Mouse (Mus musculus): ENCODE results near the gene Rnf43.

Rnf43 gene

GRCm38 (mm10) chr11:87737175-87737740, 74.7 kb downstream of the Rnf43 start, which contains the start of gene Supt4a:
Gene Supt4a, plus strand, starts transcription at chr11:87737552.
- TF ChIP-seq GATA4 (IDR thresholded peaks at IDR 0.05; ENCODE audit: insufficient replicate concordance, low read length): peak; percentile 41; the same call in 1 of the 2 replicates

GRCm38 (mm10) chr11:87743691-87744090, 81.2 kb downstream of the Rnf43 start:
- TF ChIP-seq GATA4 (IDR thresholded peaks at IDR 0.05; ENCODE audit: insufficient replicate concordance, low read length): no peak

DNA sequence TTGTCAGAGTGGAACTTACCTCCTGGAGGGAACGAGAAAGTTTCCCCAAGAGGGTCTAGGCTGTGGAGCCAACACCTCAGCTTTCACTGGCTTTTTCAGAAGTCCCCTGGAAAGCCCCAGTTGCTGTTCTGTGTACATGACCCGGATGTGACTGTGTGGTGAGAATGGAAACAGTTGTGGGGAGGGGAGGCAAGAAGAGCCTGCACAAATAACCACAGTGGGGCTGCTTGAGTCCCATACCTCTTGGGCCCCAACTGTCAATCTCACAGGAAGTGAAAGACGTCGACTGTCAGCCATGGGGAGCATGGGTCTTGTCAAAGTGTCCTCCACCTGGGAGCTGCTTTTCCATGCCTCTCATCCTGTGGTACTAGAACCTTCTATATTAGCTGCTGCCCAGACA, 82.4 kb downstream of the Rnf43 start:
- TF ChIP-seq GATA4 (IDR thresholded peaks at IDR 0.05; ENCODE audit: insufficient replicate concordance, low read length): no peak

DNA sequence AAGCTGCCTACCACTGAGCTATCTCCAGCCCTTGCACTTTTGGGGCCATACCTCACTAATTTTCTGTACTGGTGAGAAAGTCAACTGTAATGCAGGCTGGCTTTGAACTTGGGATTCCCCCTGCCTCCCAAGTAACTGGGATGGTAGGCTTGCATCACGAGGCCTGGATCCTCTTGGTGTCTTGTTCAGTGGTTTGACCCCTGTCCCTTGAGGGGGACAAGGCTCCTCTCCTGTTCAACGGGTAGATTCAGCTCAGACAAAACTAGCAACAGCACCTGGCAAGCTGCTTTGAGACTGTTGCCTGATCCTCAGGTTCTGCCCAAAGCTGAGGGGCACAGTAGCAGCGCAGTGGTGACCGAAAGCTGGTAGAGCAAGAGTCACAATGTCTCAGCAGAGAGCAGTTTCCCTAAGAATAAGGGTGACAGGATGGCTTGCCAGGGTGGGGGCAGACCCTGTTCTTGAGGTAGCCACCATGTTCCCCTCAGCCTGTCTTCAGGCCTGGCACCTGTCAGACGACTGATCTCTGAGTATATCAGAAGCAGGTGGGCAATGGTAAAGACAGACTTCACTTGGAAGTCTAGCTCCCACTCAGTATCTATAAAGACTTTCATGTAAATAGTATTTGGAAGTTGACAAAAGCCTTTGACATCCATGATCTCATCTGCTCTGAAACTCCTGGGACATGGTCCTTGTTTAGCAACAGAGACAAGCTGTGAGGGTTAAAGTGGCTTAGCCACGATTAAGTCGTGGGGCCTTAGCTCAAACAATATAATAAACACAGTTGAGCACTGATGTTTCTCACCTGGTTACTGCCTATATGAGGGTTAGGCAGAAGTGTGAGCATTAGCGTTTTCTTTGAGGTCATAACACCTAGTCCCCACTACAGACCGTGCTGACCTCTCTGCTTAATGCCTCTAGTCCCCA, 83.4 kb downstream of the Rnf43 start:
- TF ChIP-seq GATA4 (IDR thresholded peaks at IDR 0.05; ENCODE audit: insufficient replicate concordance, low read length): no peak

GRCm38 (mm10) chr11:87747312-87747711, 84.8 kb downstream of the Rnf43 start:
- no peak for TF ChIP-seq GATA4 (IDR thresholded peaks at IDR 0.05; ENCODE audit: insufficient replicate concordance, low read length)

DNA sequence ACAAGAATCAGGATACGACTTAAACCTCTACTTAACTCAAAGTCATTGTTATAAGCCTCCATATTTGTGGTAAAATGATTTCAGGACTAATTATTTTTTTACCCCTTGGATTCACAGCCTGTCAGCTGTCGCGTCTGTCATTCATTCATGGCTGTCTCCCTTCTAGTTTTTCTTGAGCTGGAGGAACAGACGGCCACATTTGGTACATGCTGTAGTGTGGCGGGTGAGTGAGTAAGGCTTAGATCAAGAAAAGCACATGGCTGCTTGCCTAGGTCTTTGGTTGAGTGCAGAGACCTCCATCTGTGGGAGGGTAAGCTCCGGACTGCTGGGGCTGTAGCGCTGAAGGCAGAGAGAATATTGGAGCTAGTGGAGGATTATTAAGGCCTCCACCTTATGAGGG, 85.2 kb downstream of the Rnf43 start:
- no peak for TF ChIP-seq GATA4 (IDR thresholded peaks at IDR 0.05; ENCODE audit: insufficient replicate concordance, low read length)

- no peak for TF ChIP-seq GATA4 (IDR thresholded peaks at IDR 0.05; ENCODE audit: insufficient replicate concordance, low read length)
Observed at GRCm38 (mm10) chr11:87748132-87749119, 85.9 kb downstream of the Rnf43 start.

DNA sequence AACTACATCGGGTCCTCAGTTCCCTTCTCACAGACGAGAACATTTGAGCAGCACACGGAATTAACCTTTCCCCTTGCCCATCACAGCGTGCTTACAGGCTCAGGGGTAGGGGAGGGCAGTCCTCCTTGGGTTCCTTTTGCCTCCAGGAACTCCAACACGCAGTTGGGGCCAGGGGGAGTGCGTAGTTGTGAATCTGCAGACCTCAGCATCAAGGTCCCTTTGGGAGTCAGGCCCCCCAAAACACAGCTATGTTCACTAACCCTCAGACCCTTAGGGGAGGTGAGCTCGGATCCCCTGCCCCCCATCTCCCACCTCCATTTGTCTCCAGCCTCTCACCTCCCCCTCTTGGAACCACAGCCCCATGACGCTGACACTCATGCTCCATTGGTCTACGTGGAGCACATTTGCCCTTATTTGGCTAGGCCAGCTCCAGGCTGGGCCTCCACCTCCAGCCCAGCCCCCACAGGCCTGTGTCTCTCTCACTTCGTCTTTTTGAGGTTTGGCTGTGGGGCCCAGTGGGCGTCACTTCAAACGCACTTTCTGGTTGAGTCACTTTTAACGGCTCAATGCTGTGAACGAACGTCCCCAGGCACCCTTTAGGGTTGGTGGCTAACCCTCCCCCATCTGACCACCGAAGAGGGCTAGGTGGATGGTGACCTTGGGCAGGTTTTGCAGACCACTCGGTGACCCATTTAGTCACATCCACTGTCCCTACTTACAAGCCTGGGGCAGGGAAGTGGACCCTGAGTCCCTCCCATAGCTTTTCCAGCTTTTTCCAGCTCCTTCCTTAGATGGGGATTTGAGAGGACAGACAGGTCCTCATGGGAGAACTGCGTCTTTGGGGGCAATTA, 86.9 kb downstream of the Rnf43 start:
- TF ChIP-seq GATA4 (IDR thresholded peaks at IDR 0.05; ENCODE audit: insufficient replicate concordance, low read length): no peak

GRCm38 (mm10) chr11:87750043-87750421, 87.5 kb downstream of the Rnf43 start:
- no peak for TF ChIP-seq GATA4 (IDR thresholded peaks at IDR 0.05; ENCODE audit: insufficient replicate concordance, low read length)

- no peak for TF ChIP-seq GATA4 (IDR thresholded peaks at IDR 0.05; ENCODE audit: insufficient replicate concordance, low read length)
Observed at GRCm38 (mm10) chr11:87750521-87750920, 88.0 kb downstream of the Rnf43 start.

- no peak for TF ChIP-seq GATA4 (IDR thresholded peaks at IDR 0.05; ENCODE audit: insufficient replicate concordance, low read length)
Observed at GRCm38 (mm10) chr11:87751031-87751430, 88.5 kb downstream of the Rnf43 start.

- no peak for TF ChIP-seq GATA4 (IDR thresholded peaks at IDR 0.05; ENCODE audit: insufficient replicate concordance, low read length)
Observed at GRCm38 (mm10) chr11:87751491-87751966, 89.0 kb downstream of the Rnf43 start.

GRCm38 (mm10) chr11:87752307-87752706, 89.8 kb downstream of the Rnf43 start:
- TF ChIP-seq GATA4 (IDR thresholded peaks at IDR 0.05; ENCODE audit: insufficient replicate concordance, low read length): no peak

- no peak for TF ChIP-seq GATA4 (IDR thresholded peaks at IDR 0.05; ENCODE audit: insufficient replicate concordance, low read length)
Observed at GRCm38 (mm10) chr11:87753255-87753654, 90.7 kb downstream of the Rnf43 start.
